Mouse (Mus musculus) Muller cell, postnatal 12 days (primary cell): ENCODE measurements around the gene Gm13178.

Experiments used
- DNase-seq: peaks from one replicate; pipeline ENCODE4 v3.0.0-alpha.2; 2015; ENCODE audit errors: inconsistent ontology term

The Gm13178 gene

DNA sequence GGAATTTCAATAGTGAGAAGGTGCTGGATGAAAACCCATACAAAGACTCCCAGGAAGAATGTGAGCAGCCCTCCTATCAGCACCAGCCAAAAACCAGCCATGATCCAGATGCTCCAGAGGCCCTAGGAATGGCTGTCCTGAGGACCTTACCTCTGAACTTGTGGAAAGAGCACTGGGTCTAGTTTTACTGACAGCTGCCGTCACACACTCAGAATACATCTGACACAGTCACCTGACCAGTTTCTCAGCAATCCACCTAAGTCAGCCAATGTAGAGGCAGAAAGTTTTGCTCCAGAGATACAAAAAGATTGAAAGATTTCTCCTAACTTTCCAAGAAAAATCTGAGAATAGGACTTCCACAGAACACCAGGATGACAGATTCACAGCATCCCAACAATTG is at the start of gene Gm13178:
TSS of gene Gm13178 (minus strand) at position 101 of the 400 bp plus-strand sequence.
- DNase-seq: no peak

- DNase-seq: peak; percentile 26
Observed at GRCm38 (mm10) chr4:144765722-144766121, 44.5 kb upstream of the Gm13178 start.

DNA sequence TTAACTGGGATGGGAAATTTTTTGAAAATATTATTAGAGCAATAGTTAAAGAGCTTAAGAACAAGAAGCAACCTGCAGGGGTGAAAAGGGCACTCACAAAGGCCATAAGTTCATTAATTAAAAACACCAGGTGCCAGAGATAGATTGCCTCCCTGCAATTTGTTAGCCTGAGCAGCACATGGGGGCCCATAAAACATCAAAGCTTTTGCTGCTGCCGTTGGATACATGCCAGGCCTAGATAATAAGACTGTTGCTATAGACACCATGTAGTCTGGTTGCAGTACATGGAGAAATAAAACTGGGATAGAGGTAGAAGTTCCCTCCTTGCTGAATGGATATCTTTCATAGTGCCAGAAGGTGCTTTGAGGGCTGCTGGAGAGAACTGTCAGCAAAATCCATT is 27.9 kb upstream of the Gm13178 start:
- DNase-seq: no peak

- DNase-seq: no peak
Observed at GRCm38 (mm10) chr4:144719691-144720090, 1.5 kb downstream of the Gm13178 start.

- no peak for DNase-seq
Observed at GRCm38 (mm10) chr4:144718288-144718687, 2.9 kb downstream of the Gm13178 start.

DNA sequence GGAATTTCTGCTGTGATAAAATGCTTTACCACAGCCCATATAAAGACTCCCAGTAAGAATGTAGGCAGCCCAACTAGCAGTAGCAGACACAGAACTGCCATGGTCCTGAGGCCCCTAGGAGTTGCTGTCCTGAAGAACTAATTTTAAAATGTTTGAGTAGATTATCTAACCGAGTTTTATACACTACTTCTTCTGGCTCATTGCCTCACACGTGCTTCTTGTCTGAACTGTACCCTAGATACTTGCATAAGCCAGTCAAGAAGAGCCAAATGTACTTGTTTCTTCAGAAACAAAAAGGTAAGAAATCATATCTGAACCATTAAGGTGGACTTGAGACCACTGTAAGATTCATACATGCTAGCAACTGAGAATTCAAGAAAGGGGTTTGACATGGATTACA is 34.9 kb downstream of the Gm13178 start, which contains the start of gene Gm436:
TSS of gene Gm436 (minus strand) at position 101 of the 400 bp plus-strand sequence.
- no peak for DNase-seq
